In genomic region chr2:109923945-109924344, GRCm38 (mm10) we compare ENCODE assay signal across 24 mouse cellular contexts.
"Had no signal": no experiment of that assay in that cellular context is flagged by ENCODE, and none has a peak within 500 bp of the region (broad histone marks: within the 10 kb centered on the region; RNA-seq: fewer than 3 reads in every experiment).

No protein-coding gene starts in this region.

- H3K36me3 ChIP-seq: liver, embryonic 15.5 days had no signal

- H3K27me3 ChIP-seq: heart, embryonic 12.5 days; hindbrain, embryonic 12.5 days; limb, embryonic 12.5 days; liver, embryonic 13.5 days; liver, embryonic 15.5 days had no signal

- H3K27ac ChIP-seq: heart, adult 2 months; hindbrain, embryonic 10.5 days; hindbrain, embryonic 12.5 days; hindbrain, embryonic 14.5 days; limb, embryonic 10.5 days; limb, embryonic 12.5 days; liver, embryonic 13.5 days; liver, embryonic 15.5 days had no signal

- ATAC-seq: hindbrain, embryonic 16.5 days; inflammation-experienced regulatory T-cells, adult 6 months; intestine, postnatal 0 days had no signal

- H3K4me2 ChIP-seq: heart, embryonic 12.5 days; hindbrain, embryonic 12.5 days; hindbrain, embryonic 14.5 days; limb, embryonic 12.5 days; liver, embryonic 11.5 days; liver, embryonic 13.5 days; liver, embryonic 15.5 days had no signal

- H3K4me3 ChIP-seq: heart, adult 2 months; heart, embryonic 12.5 days; hindbrain, embryonic 10.5 days; hindbrain, embryonic 12.5 days; limb, embryonic 10.5 days; limb, embryonic 12.5 days; liver, embryonic 13.5 days; liver, embryonic 15.5 days had no signal

- H3K9me3 ChIP-seq: heart, embryonic 12.5 days; hindbrain, embryonic 10.5 days; hindbrain, embryonic 12.5 days; limb, embryonic 10.5 days; limb, embryonic 12.5 days; liver, embryonic 13.5 days; liver, embryonic 15.5 days had no signal

- DNase-seq: gastrocnemius, postnatal 14 days; gastrocnemius, postnatal 36 days; heart, adult 2 months; heart, postnatal 10 days; heart, postnatal 4 days; kidney, adult 18-20 months; kidney, adult 8-10 months; kidney, postnatal 10 days; kidney, postnatal 25 days; layer of hippocampus, adult 9-11 months; layer of hippocampus, postnatal 36 days; liver; liver, embryonic 13.5 days had no signal

- H3K9ac ChIP-seq: heart, embryonic 12.5 days; hindbrain, embryonic 12.5 days; hindbrain, embryonic 14.5 days; limb, embryonic 12.5 days; liver, embryonic 13.5 days; liver, embryonic 15.5 days had no signal
